Mouse (Mus musculus) heart, adult 2 months (tissue): ENCODE data around the gene Ccdc3. TPM values are rescaled to one million over a fixed set of nuclear protein-coding genes. Genes with fewer than 3 reads are reported as not detected.
"Not testable (repeated sequence)": the region's sequence is repeated elsewhere in the genome, so short reads cannot be mapped to it uniquely, and the experiment has no call there.

Experiments
- DNase-seq, 2 experiments: peaks; one replicate each; pipeline ENCODE4 v3.0.0; 2021
- H3K27ac ChIP-seq: fragments of 200-600 bp; 2 replicates; pipeline ENCODE4 v1.8.1; 2022
- H3K27me3 ChIP-seq: fragments of 200-500 bp; 2 replicates; pipeline ENCODE4 v1.6.1; 2012; ENCODE audit warnings: mild to moderate bottlenecking, low read length, inconsistent platforms, mixed read lengths; ENCODE audit not compliant: control insufficient read depth, insufficient read depth
- H3K36me3 ChIP-seq: fragments of 200-500 bp; 2 replicates; pipeline ENCODE4 v1.6.1; 2012; ENCODE audit warnings: low read length, inconsistent platforms; ENCODE audit not compliant: control insufficient read depth, insufficient read depth
- H3K4me1 ChIP-seq: fragments of 200-500 bp; 2 replicates; pipeline ENCODE4 v1.6.1; 2011; ENCODE audit warnings: low read length; ENCODE audit not compliant: control insufficient read depth, insufficient read depth
- H3K4me3 ChIP-seq: fragments of 200-600 bp; 2 replicates; pipeline ENCODE4 v1.8.1; 2022
- H3K79me2 ChIP-seq: fragments of 200-500 bp; replicated peaks from 2 replicates; pipeline ENCODE4 v1.6.1; 2012; ENCODE audit warnings: mild to moderate bottlenecking, inconsistent platforms, low read length, moderate library complexity, mixed read lengths; ENCODE audit not compliant: control insufficient read depth, insufficient read depth
- H3K9ac ChIP-seq: fragments of 200-500 bp; 2 replicates; pipeline ENCODE4 v1.6.1; 2012; ENCODE audit warnings: low read depth, mild to moderate bottlenecking, control low read depth, inconsistent platforms, low read length, mixed read lengths
- CTCF ChIP-seq: fragments of 200-600 bp; IDR thresholded peaks from 2 replicates; pipeline ENCODE4 v1.8.1; 2022; ENCODE audit warnings: antibody characterized with exemption, mild to moderate bottlenecking, moderate library complexity
- EP300 ChIP-seq: fragments of 200-500 bp; IDR thresholded peaks from 2 replicates; pipeline ENCODE4 v1.6.1; 2011; ENCODE audit warnings: low read depth, low read length, control low read depth; ENCODE audit not compliant: insufficient read depth
- POLR2A ChIP-seq: fragments of 200-500 bp; IDR thresholded peaks from 2 replicates; pipeline ENCODE4 v1.6.1; 2011; ENCODE audit warnings: mild to moderate bottlenecking, low read depth, low read length, control low read depth; ENCODE audit not compliant: insufficient read depth
- WGBS: fragments of 180-500 bp; shearing (Covaris S2); methylation state at CpG from one replicate; pipeline ENCODE4 v1.1.7; 2018; 5-methylcytosine and 5-hydroxymethylcytosine counted together
- intact Hi-C: fragments of 180-260 bp; cut with DNase I; formaldehyde crosslinking; loops from one replicate; pipeline ENCODE4 v1.15.1; 2025
- long read RNA-seq: library from polyadenylated mRNA; stranded (forward); transcript quantifications from one replicate; pipeline ENCODE4 v2.0.0, GENCODE M21; 2021
- polyA plus RNA-seq: library from polyadenylated mRNA; depleted of rRNA; stranded (reverse); fragments of >200 nt; gene quantifications from 2 replicates; pipeline ENCODE4 v1.2.3, GENCODE M21; 2012; rRNA removed
- total RNA-seq, 2 experiments: library from RNA; stranded (reverse); gene quantifications; 2 replicates each; pipeline ENCODE4 v1.2.3; 2021

Ccdc3 gene
- total RNA-seq (1 to 10 TPM; 3.9 to 4.0 TPM), polyA plus RNA-seq (5.0 and 6.6 TPM in 2 replicates)
- long read RNA-seq, transcript Ccdc3-201 (3 exons, 2,670 nt) = major isoform, 8 of 10 reads
- long read RNA-seq, partial matches to known transcripts = 0 of 10 reads
- long read RNA-seq, other reads (novel, unspliced or antisense) = 2 of 10 reads

DNA sequence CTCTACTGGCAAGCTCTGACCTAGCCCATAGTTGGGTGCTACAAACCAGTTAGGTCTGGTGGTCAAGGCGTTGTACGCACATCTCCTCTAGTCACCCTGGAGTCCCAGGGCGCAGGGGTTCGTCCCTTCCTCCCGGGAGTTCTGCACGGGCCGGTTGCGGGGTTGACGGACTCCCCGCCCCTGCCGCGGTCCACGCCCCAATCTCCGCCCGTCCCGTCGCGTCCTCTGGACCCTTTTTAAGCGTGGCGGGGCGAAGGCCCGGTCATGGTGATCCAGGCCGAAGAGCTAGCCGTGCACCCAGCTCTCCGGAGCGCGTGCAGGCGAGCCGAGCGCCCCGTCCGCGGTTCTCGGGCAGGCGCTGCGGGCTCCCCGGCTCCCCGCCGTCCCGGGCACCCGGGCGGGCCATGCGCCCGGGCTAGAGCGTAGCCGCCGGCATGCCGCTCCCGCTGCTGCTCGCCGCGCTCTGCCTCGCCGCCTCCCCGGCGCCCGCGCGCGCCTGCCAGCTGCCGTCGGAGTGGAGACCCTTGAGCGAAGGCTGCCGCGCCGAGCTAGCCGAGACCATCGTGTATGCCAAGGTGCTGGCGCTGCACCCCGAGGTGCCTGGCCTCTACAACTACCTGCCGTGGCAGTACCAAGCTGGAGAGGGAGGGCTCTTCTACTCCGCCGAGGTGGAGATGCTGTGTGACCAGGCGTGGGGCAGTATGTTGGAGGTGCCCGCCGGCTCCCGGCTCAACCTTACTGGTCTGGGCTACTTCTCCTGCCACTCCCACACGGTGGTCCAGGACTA is at the start of gene Ccdc3:
Gene Ccdc3, plus strand, starts transcription at position 277 of the 787 bp plus-strand sequence.
- WGBS = 1% methylated on average over 78 of the region's 78 CpGs
- peak within 1 kb of the TSS; percentile 46 for H3K9ac ChIP-seq

DNA sequence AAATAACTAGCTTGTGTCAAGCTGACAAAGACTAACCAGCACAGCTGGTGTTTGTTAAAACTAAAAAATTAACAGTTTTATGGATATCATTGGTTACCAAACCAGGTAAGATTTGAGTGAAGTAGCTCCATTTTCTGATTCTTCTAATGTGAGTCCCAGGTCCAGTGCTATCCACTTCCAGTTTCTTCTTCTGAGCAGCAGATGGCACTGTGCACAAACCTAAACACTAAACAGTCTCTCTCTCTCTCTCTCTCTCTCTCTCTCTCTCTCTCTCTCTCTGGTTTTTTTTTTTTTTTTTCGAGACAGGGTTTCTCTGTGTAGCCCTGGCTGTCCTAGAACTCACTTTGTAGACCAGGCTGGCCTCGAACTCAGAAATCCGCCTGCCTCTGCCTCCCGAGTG is 47.2 kb upstream of the Ccdc3 start:
- peak; percentile 63 for TF ChIP-seq CTCF

More for the DNA sequence above, at the start of gene Ccdc3:
- no peak within 1 kb of the TSS for H3K27ac ChIP-seq
- H3K79me2 ChIP-seq = no peaks in the 10 kb centered on the region
- intact Hi-C loops = no loop called here
- peak; percentile 45 to 55 for DNase-seq
- H3K4me3 ChIP-seq = peak within 1 kb of the TSS; percentile 36
- TF ChIP-seq EP300 = no peak
- no peak for TF ChIP-seq CTCF
- no peak for TF ChIP-seq POLR2A
- H3K4me1 ChIP-seq = no peaks in the 10 kb centered on the region; the same call in 1 of the 2 replicates
- H3K27me3 ChIP-seq = peaks cover 5% of the 10 kb centered on the region
- no peaks in the 10 kb centered on the region for H3K36me3 ChIP-seq

DNA sequence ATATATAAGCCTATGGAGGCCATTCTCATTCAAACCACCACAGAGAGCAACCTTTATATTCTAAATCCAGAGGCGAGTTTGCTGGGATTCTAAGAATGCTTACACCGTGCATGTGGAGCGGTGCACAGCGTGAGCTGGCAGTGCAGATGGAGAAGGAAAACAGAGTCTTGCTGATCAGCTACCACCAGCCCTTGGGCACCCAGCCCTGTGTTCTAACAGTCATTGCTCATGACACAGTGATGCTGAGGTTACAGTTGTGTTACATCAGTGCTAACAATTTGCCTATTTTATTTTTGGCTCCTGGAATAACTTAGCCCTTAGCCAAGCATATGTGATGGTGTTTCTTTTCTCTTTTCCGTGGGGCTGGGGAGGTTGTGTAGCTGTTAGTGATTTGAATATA is 42.7 kb upstream of the Ccdc3 start:
- DNase-seq = no peak
- TF ChIP-seq EP300 (no peak), CTCF (no peak), POLR2A (no peak)
- no peak overlapping the region for H3K9ac ChIP-seq
- no peak overlapping the region for H3K27ac ChIP-seq
- WGBS = 88% methylated on average over 5 of the region's 5 CpGs
- no peaks in the 10 kb centered on the region for H3K79me2 ChIP-seq
- no peaks in the 10 kb centered on the region for H3K36me3 ChIP-seq
- intact Hi-C loops = no loop called here
- H3K4me3 ChIP-seq = no peak overlapping the region
- H3K27me3 ChIP-seq = no peaks in the 10 kb centered on the region
- no peaks in the 10 kb centered on the region for H3K4me1 ChIP-seq

More for the DNA sequence above, 47.2 kb upstream of the Ccdc3 start:
- H3K79me2 ChIP-seq, H3K36me3 ChIP-seq, DNase-seq, H3K27ac ChIP-seq, H3K9ac ChIP-seq, intact Hi-C loops, H3K4me3 ChIP-seq, H3K4me1 ChIP-seq, H3K27me3 ChIP-seq: not testable (repeated sequence)
- WGBS = 62% methylated on average over 4 of the region's 4 CpGs

DNA sequence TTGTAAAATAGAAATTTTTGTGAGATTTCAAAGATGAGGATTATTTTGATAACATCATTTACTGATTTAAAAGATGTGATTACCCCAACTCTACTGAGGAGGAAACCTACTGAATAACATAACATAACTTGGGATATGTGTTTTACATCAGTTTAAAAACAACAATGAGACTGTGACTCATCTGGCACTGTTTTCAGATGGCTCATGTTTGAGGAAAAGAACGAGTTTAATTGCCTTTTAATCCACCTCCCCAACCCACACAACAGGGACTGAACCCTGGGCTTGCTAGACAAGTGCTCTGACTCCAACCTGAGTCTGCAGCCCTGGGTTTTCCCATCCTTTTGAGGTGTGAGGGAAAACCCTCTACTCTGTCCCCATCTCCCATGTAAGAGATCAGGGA is 42.3 kb upstream of the Ccdc3 start:
- Histone ChIP-seq H3K4me1 (no peaks in the 10 kb centered on the region), H3K27me3 (no peaks in the 10 kb centered on the region), H3K4me3 (no peak overlapping the region), H3K79me2 (no peaks in the 10 kb centered on the region), H3K9ac (no peak overlapping the region), H3K36me3 (no peaks in the 10 kb centered on the region), H3K27ac (no peak overlapping the region)
- WGBS = 5% methylated on average over 1 of the region's 1 CpGs
- no peak for DNase-seq
- intact Hi-C loops = no loop called here
- TF ChIP-seq EP300 = no peak
- no peak for TF ChIP-seq CTCF
- no peak for TF ChIP-seq POLR2A

DNA sequence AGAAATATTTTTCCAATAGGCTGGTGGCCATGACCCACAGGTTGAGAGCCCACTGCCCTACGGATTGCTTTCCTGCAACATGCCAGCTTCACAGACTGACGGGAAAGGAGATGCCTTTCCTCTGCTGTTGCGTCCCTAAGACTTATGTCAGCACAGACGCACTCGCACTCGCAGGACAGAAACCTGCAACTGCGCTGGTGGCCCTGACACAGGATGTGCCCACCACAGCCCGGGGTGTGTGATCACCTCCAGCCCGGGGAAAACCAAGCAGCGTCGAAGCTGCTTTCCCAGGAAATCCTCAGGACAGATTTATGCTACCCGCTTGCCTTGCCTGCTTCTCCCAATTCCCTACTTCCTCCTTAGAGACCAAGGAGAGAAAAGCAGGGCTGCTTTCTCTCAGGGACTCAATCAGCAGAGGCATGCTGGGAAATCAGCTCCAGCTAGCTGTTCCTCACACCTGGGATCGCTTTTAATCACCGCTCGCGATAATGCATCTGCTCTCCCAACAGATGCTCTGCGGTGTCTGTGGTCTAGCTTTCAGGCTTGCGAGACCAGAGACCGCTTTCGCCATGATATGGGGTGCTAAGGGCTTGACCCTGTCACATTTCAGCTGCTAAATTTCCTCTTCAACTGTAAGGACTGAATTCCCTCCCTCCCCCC is 39.7 kb upstream of the Ccdc3 start:
- DNase-seq = no peak
- H3K4me3 ChIP-seq = no peak overlapping the region
- TF ChIP-seq EP300 (no peak), CTCF (no peak), POLR2A (no peak)
- intact Hi-C loops = no loop called here
- no peak overlapping the region for H3K9ac ChIP-seq
- no peaks in the 10 kb centered on the region for H3K36me3 ChIP-seq
- H3K79me2 ChIP-seq = no peaks in the 10 kb centered on the region
- WGBS = 16% methylated on average over 20 of the region's 20 CpGs
- H3K27me3 ChIP-seq = no peaks in the 10 kb centered on the region
- no peaks in the 10 kb centered on the region for H3K4me1 ChIP-seq
- no peak overlapping the region for H3K27ac ChIP-seq

DNA sequence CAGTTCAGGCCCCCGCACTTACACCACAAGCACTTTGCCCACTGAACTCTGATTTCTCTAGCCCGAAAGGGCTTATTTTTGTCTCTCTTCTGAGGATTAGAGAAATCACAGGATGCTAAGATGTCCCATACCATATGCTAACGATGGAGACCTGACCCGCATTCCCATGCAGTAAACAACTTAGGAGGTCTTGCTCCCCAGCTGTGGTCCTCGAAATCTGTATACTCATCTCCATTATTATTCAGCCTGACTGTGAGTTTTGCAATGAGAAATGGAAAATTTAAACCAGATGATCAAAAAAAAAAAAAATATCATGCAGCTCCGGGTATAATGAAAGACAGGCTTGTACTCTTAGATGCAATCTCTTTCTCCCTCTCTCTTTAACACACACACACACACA is 38.4 kb upstream of the Ccdc3 start:
- TF ChIP-seq EP300 (no peak), POLR2A (no peak), CTCF (no peak)
- H3K27ac ChIP-seq = no peak overlapping the region
- no peaks in the 10 kb centered on the region for H3K36me3 ChIP-seq
- DNase-seq = no peak
- no peaks in the 10 kb centered on the region for H3K4me1 ChIP-seq
- intact Hi-C loops = no loop called here
- WGBS = 86% methylated on average over 6 of the region's 6 CpGs
- H3K9ac ChIP-seq = no peak overlapping the region
- H3K4me3 ChIP-seq = no peak overlapping the region
- H3K79me2 ChIP-seq = no peaks in the 10 kb centered on the region
- H3K27me3 ChIP-seq = no peaks in the 10 kb centered on the region
